In genomic region chr2:155751014-155751786, GRCm38 (mm10) we compare ENCODE assay signal across 8 mouse cellular contexts. TPM values are rescaled to one million over a fixed set of nuclear protein-coding genes. Genes with fewer than 3 reads are reported as not detected.
DNase-seq lines count a peak whose midpoint lies in the region; ATAC-seq and TF ChIP-seq lines count a peak whose summit lies in the region.

TSS of gene Procr (plus strand) at chr2:155751117.

- no peaks in the 10 kb centered on the region for H3K27me3 ChIP-seq in lung, embryonic 14.5 days (ENCODE audit: insufficient read depth, low read length)

- peak; percentile 76 for DNase-seq in R1 (ENCODE audit: low read depth, low spot score)
- DNase-seq in embryo, embryonic 10.5 days (ENCODE audit: low spot score), result peak; percentile 54
- peak; percentile 70 to 80 for DNase-seq in heart, adult 18-20 months
- peak; percentile 49 for DNase-seq in kidney, adult 11 months
- DNase-seq in lung, embryonic 14.5 days, result peak; percentile 75
- peak; percentile 17 for DNase-seq in ovary, postnatal 14 days (ENCODE audit: low spot score)
- DNase-seq in frontal cortex, postnatal 10 days (ENCODE audit: low spot score in 2 of 2), result no peak
- no peak for DNase-seq in right cerebral cortex, adult 18-20 months

- WGBS in lung, embryonic 14.5 days, result 2% methylated on average over 25 of the region's 25 CpGs

- H3K9ac ChIP-seq in lung, embryonic 14.5 days, result peak within 1 kb of the TSS; percentile 40

- peak within 1 kb of the TSS; percentile 28 for H3K4me3 ChIP-seq in lung, embryonic 14.5 days (ENCODE audit: low read depth, low read length)

- H3K9me3 ChIP-seq in lung, embryonic 14.5 days (ENCODE audit: low read depth, low read length), result no peaks in the 10 kb centered on the region

- no peaks in the 10 kb centered on the region for H3K36me3 ChIP-seq in lung, embryonic 14.5 days (ENCODE audit: insufficient read depth)

- no peak within 1 kb of the TSS for H3K27ac ChIP-seq in lung, embryonic 14.5 days (ENCODE audit: low read depth)

- H3K4me1 ChIP-seq in lung, embryonic 14.5 days (ENCODE audit: insufficient read depth), result no peaks in the 10 kb centered on the region

- peak within 1 kb of the TSS; percentile 65 for H3K4me2 ChIP-seq in lung, embryonic 14.5 days

- peak; percentile 83 for ATAC-seq in lung, embryonic 14.5 days (ENCODE audit: insufficient read depth)

- no peak for TF ChIP-seq CTCF in lung, embryonic 14.5 days (IDR thresholded peaks at IDR 0.05; ENCODE audit: low read depth)

RNA-seq across cellular contexts. Expression of gene Procr, which starts in this region (rescaled TPM):
- 1 to 10 TPM; 2.4 to 4.8 TPM for total RNA-seq in heart, adult 18-20 months (2021)
- 10.4 and 10.9 TPM in 2 replicates for polyA plus RNA-seq in lung, embryonic 14.5 days (2014; fragmentation: Nextera tagmentation; extraction: Ambion mirVana)

Comparison
In these comparisons a context has a peak if more than half of its experiments do, and no peak if none do; other contexts are left out.
1. DNase-seq: peak in R1 (single experiment), embryo, embryonic 10.5 days (single experiment), heart, adult 18-20 months (2 of 2), kidney, adult 11 months (single experiment), lung, embryonic 14.5 days (single experiment) and ovary, postnatal 14 days (single experiment); none in frontal cortex, postnatal 10 days (0 of 2) and right cerebral cortex, adult 18-20 months (single experiment).